Mouse (Mus musculus) central nervous system, embryonic 18 days (tissue): ENCODE results near the gene Gm17455. TPM values are rescaled to one million over a fixed set of nuclear protein-coding genes. Genes with fewer than 3 reads are reported as not detected.

ENCODE experiments used
- polyA plus RNA-seq: library from polyadenylated mRNA; depleted of rRNA; stranded (reverse); fragments of >200 nt; gene quantifications from 2 replicates; pipeline ENCODE4 v1.2.3, GENCODE M21; 2012; rRNA removed

Gene Gm17455
- polyA plus RNA-seq, result 6.8 and 7.8 TPM in 2 replicates

DNA sequence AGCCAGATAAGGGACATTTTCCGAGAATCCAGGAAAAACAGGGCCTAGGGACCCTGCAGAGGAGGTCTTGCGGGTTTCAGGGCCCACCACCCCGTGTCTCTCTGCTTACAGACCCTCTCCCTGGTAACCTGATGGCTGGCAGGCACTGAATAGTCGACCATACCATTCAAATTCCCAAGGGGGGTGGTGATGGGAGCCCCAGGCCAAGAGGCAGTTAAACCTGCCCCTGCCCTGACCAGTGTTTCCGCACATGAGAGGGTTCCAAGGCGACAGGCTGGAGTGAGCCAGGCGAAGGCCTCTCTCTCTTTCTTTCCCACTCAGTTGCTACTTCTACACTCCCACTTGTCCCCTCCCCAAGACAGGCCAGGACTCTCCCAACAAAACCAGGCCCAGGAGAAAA lies at the start of gene Gm17455:
Gene Gm17455, plus strand, starts transcription at position 278 of the 400 bp plus-strand sequence.

Other genes with a start within 250 kb of the Gm17455 start
- 2.1 TPM in 2 replicates for gene Chst3, start 180.5 kb upstream of the Gm17455 start, polyA plus RNA-seq
- 852 and 877 TPM in 2 replicates for gene Psap, start 122.1 kb upstream of the Gm17455 start, polyA plus RNA-seq
- gene Vsir, start 52.9 kb upstream of the Gm17455 start, polyA plus RNA-seq, result 3.9 and 4.6 TPM in 2 replicates